Mouse (Mus musculus) ES-E14 (cell line): ENCODE data around the gene Gm39115. TPM values are rescaled to one million over a fixed set of nuclear protein-coding genes. Genes with fewer than 3 reads are reported as not detected.

Experiments
- DNase-seq: peaks from one replicate; pipeline ENCODE4 v3.0.0-alpha.2; 2013; ENCODE audit warnings: low read depth, low spot score
- H3K27ac ChIP-seq: 2 replicates; pipeline ENCODE4 v1.5.1; 2012; ENCODE audit warnings: low read depth, mild to moderate bottlenecking, low read length, moderate library complexity, mixed read lengths; ENCODE audit not compliant: poor library complexity, insufficient read depth, severe bottlenecking
- H3K36me3 ChIP-seq: 2 replicates; pipeline ENCODE4 v1.6.1; 2012; ENCODE audit warnings: mild to moderate bottlenecking, low read length, moderate library complexity, mixed read lengths; ENCODE audit not compliant: control insufficient read depth, poor library complexity, insufficient read depth, severe bottlenecking
- H3K4me1 ChIP-seq, 2 experiments: fragments of 150-350 bp in 1 of 2; sonication (generic) in 1 of 2; 2 replicates each; pipeline ENCODE4 v1.6.1; 2012; ENCODE audit warnings: low read length in 2 of 2, mild to moderate bottlenecking in 1 of 2, mixed read lengths in 1 of 2; ENCODE audit not compliant: control insufficient read depth in 2 of 2, insufficient read depth in 2 of 2, poor library complexity in 1 of 2
- H3K4me3 ChIP-seq, 2 experiments: fragments of 150-350 bp in 1 of 2; sonication (generic) in 1 of 2; 2 replicates each; pipeline ENCODE4 v1.5.1; 2012; ENCODE audit warnings: low read length in 2 of 2, low read depth in 1 of 2, mild to moderate bottlenecking in 1 of 2, mixed read lengths in 1 of 2; ENCODE audit not compliant: insufficient read depth in 1 of 2, poor library complexity in 1 of 2, severe bottlenecking in 1 of 2
- H3K9ac ChIP-seq: 2 replicates; pipeline ENCODE4 v1.6.1; 2012; ENCODE audit warnings: low read depth, mild to moderate bottlenecking, low read length, mixed read lengths; ENCODE audit not compliant: poor library complexity, insufficient read depth, severe bottlenecking
- H3K9me3 ChIP-seq: fragments of 150-350 bp; sonication (generic); 2 replicates; pipeline ENCODE4 v1.6.1; 2012; ENCODE audit warnings: low read depth, mild to moderate bottlenecking, low read length; ENCODE audit not compliant: control insufficient read depth, insufficient read depth
- CHD2 ChIP-seq: IDR thresholded peaks from 2 replicates; pipeline ENCODE4 v1.6.1; 2014; ENCODE audit warnings: mild to moderate bottlenecking, low read depth, low read length, inconsistent platforms
- HCFC1 ChIP-seq: IDR thresholded peaks from 2 replicates; pipeline ENCODE4 v1.6.1; 2012; ENCODE audit warnings: low read length, inconsistent platforms, borderline replicate concordance; ENCODE audit not compliant: insufficient read depth
- MAFK ChIP-seq: IDR thresholded peaks from 2 replicates; pipeline ENCODE4 v1.6.1; 2014; ENCODE audit warnings: mild to moderate bottlenecking, low read depth, low read length, inconsistent platforms; ENCODE audit not compliant: insufficient read depth
- ZC3H11A ChIP-seq: IDR thresholded peaks from 2 replicates; pipeline ENCODE4 v1.6.1; 2012; ENCODE audit warnings: low read depth, mild to moderate bottlenecking, inconsistent platforms, low read length, borderline replicate concordance
- ZNF384 ChIP-seq: IDR thresholded peaks from 2 replicates; pipeline ENCODE4 v1.6.1; 2012; ENCODE audit warnings: low read depth, low read length, inconsistent platforms
- in situ Hi-C, 2 experiments: fragments of 600-800 bp; cut with MboI; formaldehyde crosslinking; loops; one replicate each; pipeline ENCODE4 v1.15.1; 2025; ENCODE audit warnings: low sequenced_read_pairs in 2 of 2, inconsistent platforms in 1 of 2; ENCODE audit not compliant: unreplicated experiment in 2 of 2
- total RNA-seq: library from RNA; depleted of rRNA; stranded (reverse); fragments of 300-350 nt; gene quantifications from 2 replicates; pipeline ENCODE4 v1.2.3, GENCODE M21; 2012

Gene Gm39115
- total RNA-seq, 1 experiment, result not detected

DNA sequence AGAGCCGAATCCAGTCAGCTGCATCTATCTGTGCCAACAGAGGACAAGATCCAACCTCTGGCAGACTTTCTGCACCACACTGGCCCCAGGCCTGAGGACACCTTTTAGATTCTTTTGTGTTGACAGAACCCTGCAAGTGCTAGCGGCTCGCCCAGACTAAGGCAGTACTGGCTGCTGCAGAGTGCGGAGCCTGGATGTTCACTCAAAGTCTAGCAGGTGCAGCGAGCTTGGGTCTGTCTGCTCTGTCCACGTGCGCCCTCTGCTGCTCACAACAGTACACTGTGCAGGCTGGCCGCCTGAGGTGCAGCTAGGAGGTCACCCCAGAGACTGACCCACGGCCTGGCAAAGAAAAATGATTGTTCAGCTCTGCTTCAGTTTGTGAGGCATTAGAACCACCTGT is 38.1 kb downstream of the Gm39115 start:
- Histone ChIP-seq H3K4me1 (peaks cover 0 to 4% of the 10 kb centered on the region in 2 experiments; a peak in 1 of 4 replicates), H3K4me3 (no peak overlapping the region), H3K9ac (no peak overlapping the region), H3K9me3 (no peaks in the 10 kb centered on the region), H3K36me3 (no peaks in the 10 kb centered on the region), H3K27ac (no peak overlapping the region)
- DNase-seq, result peak; percentile 62
- in situ Hi-C loops, result no loop called here
- TF ChIP-seq MAFK (no peak), HCFC1 (no peak), ZC3H11A (peak; percentile 60; the same call in 1 of the 2 replicates)

DNA sequence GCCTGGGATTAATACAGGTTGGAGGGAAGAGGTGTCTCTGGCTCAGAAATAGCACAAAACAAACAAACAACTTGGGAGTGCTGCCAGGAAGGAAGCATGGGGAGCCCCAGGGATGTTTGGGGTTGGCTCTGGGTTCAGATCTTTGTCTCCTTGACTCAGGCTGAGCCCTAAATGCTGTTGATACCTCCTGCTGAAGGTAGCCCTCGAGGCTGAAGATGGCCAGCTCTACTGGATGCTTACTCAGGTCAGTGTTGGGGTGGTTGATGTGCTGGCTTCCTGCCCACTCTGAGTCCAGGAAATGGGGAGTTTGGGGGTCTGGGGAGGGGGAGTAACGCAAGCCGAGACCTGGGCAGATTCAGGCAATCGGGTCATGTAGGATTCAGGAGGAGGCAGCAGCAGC is 39.1 kb downstream of the Gm39115 start:
- Histone ChIP-seq H3K9me3 (no peaks in the 10 kb centered on the region), H3K36me3 (no peaks in the 10 kb centered on the region), H3K4me1 (peaks cover 0 to 4% of the 10 kb centered on the region in 2 experiments; a peak in 1 of 4 replicates), H3K27ac (no peak overlapping the region), H3K9ac (no peak overlapping the region), H3K4me3 (no peak overlapping the region)
- in situ Hi-C loops, result no loop called here
- no peak for DNase-seq
- TF ChIP-seq MAFK (no peak), ZC3H11A (no peak), CHD2 (no peak), HCFC1 (no peak), ZNF384 (no peak)

DNA sequence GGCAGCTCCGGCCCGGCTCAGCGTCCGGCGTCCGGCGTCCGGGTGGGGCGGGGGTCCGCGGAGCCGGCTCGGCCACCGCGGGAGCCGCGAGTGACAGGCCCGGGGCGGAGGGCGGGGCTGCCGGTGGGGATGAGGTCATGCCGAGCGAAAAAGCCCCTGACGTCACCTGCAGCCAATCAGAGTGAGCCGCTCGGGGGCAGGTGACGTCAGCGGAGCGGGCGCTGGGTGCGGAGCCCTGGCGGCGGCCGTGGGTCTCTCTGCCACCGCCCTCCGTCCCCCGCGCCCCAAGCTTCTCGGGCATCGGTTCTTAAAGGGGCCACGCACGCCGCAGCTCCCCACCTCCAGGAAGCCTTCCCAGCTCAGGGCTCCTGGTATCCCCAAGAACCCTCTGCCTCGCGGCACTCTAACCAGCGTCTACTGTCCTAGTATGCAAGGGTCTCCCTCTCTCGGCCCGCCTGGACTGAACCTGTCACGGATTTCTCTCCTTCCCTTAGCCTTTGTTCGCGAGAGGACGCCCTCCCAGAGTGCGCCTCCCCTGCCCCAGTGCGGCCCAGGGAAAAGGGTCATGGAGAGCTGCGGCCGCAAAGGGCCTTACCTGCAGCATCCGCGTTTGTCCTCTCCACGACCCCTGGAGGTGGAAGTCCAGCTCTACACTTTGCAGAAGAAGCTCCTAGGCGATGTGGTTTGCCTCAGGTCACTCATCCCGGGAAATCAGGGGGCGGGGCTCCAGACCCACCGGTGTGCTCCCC is 40.5 kb downstream of the Gm39115 start, which contains the start of gene Dusp8:
TSS of gene Dusp8 (minus strand) at position 661 of the 749 bp plus-strand sequence.
- in situ Hi-C loops, result no loop called here
- peak within 1 kb of the TSS; percentile 76 for H3K9ac ChIP-seq
- TF ChIP-seq CHD2 (no peak), ZC3H11A (no peak), MAFK (no peak)
- no peaks in the 10 kb centered on the region for H3K9me3 ChIP-seq
- no peaks in the 10 kb centered on the region for H3K36me3 ChIP-seq
- peak; percentile 74 for DNase-seq
- H3K27ac ChIP-seq, result no peak within 1 kb of the TSS
- H3K4me1 ChIP-seq, result peaks cover 0 to 4% of the 10 kb centered on the region in 2 experiments; a peak in 1 of 4 replicates
- H3K4me3 ChIP-seq, result peak within 1 kb of the TSS; percentile 75 to 98

DNA sequence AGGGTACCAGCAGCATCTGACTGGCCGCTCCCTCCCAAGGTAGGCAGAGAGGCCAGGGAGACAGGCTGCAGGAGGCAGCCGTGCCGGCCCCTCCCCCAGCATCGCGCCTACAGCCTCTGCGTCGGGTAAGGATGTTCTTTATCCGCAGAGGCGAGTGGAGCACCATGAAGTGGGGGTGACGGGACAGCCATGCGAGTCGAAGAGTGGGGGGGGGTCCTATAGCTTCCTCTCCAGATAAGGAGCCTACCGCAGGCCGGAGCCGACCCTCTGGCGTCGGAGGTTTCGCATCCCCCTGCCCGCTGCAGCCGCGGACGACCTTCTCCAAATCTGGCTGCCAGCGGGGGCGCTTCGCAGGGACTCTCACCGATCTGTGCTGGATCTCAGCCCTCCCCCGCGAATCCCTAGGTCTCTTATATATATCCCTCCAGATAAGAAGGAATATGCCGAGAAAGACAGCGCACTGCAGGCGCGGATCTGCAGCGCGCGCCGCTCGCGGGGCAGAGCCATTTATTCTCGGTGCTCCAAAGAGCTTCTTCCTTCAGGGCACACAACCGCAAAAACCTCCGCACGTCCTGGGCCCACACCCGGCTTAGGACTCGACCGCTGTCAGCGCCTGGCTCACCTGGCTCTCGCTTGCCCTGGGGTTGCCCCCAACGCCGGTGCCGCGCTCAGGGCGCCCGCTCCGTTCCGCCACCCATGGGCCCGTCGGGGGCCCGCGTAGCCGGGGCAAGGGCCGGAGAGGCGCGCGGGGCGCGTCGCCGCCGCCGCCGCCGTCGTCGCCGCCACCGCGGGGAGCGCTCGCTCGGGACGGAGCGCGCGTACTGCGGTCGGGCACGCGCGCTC is 41.3 kb downstream of the Gm39115 start:
- DNase-seq, result no peak
- Histone ChIP-seq H3K4me3 (peak overlapping the region; percentile 75 to 98), H3K36me3 (no peaks in the 10 kb centered on the region), H3K9me3 (no peaks in the 10 kb centered on the region), H3K4me1 (peaks cover 0 to 4% of the 10 kb centered on the region in 2 experiments; a peak in 1 of 4 replicates), H3K27ac (no peak overlapping the region), H3K9ac (peak overlapping the region; percentile 76)
- TF ChIP-seq HCFC1 (no peak), CHD2 (no peak), ZC3H11A (no peak), MAFK (no peak), ZNF384 (no peak)
- in situ Hi-C loops, result no loop called here
